Mouse (Mus musculus) heart, adult 2 months (tissue): Measurements from ENCODE around the gene Cyp4x1.

Experiments
- CTCF ChIP-seq: fragments of 200-600 bp; IDR thresholded peaks from 2 replicates; pipeline ENCODE4 v1.8.1; 2022; ENCODE audit warnings: antibody characterized with exemption, mild to moderate bottlenecking, moderate library complexity
- POLR2A ChIP-seq: fragments of 200-500 bp; IDR thresholded peaks from 2 replicates; pipeline ENCODE4 v1.6.1; 2011; ENCODE audit warnings: mild to moderate bottlenecking, low read depth, low read length, control low read depth; ENCODE audit not compliant: insufficient read depth

DNA sequence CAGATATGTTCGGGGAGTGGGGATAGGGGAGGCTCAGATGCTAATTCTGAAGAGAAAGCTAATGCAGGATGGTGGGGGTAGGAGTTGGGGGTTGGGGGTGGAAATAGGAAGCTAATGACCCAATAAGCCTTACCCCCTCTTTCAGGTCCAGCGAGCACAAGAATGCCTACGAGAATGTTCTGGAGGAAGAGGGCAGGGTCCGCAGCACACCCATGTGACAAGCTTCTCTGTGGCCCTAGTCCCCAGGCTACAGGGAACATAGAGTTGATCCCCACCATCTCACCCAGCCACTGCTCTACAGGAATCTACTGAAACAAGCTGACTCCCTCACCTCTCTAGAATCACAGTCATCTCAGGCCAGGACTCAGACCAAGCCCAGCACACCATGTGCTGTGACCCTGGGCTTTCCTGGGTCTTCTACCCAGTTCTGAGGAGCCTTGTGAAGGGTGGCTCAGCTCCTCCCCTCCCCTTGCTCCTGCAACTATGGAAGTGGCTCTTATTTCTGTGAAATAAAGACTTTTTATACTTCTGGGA is 40.7 kb downstream of the Cyp4x1 start:
- TF ChIP-seq CTCF, result no peak
- TF ChIP-seq POLR2A, result no peak
